14 mouse cellular contexts compared by ENCODE assay signal in genomic region chr1:155239962-155240717, GRCm38 (mm10). TPM values are rescaled to one million over a fixed set of nuclear protein-coding genes. Genes with fewer than 3 reads are reported as not detected.
A peak's percentile ranks its signal among the peaks of the same experiment; 100 is the strongest.
DNase-seq lines count a peak whose midpoint lies in the region; ATAC-seq and TF ChIP-seq lines count a peak whose summit lies in the region.
"Had no signal": no experiment of that assay in that cellular context is flagged by ENCODE, and none has a peak within 500 bp of the region (broad histone marks: within the 10 kb centered on the region; RNA-seq: fewer than 3 reads in every experiment).

No protein-coding gene starts in this region.

- intact Hi-C loops in heart, postnatal 36 days (cut with DNase I), result loop anchor here (5.0 kb wide), 1 partner anchor 287 kb away; no protein-coding TSS in a partner anchor
- intact Hi-C loops in gastrocnemius, adult 2 months (cut with DNase I), result no loop called here

- ATAC-seq in limb, embryonic 13.5 days (ENCODE audit: low FRiP score, low read depth), result no peak
- ATAC-seq in forebrain, embryonic 11.5 days (replicated peaks; ENCODE audit: low FRiP score), result no peak
- ATAC-seq: CD4-positive, CD25-positive, alpha-beta regulatory T cell, adult 4 months; forebrain, embryonic 13.5 days; intestine, postnatal 0 days had no signal

- no peaks in the 10 kb centered on the region for H3K27me3 ChIP-seq in limb, embryonic 13.5 days
- 0 out of 2 replicates have a peak, but pooled peaks cover 1% of the 10 kb centered on the region for H3K27me3 ChIP-seq in limb, embryonic 10.5 days (ENCODE audit: low read depth, poor library complexity, severe bottlenecking)
- H3K27me3 ChIP-seq in forebrain, embryonic 11.5 days (ENCODE audit: control insufficient read depth, insufficient read depth, low read length), result peaks cover 8% of the 10 kb centered on the region; the same call in 1 of the 2 replicates

- H3K4me3 ChIP-seq in limb, embryonic 13.5 days, result no peak overlapping the region
- no peak overlapping the region for H3K4me3 ChIP-seq in limb, embryonic 10.5 days
- H3K4me3 ChIP-seq in gastrocnemius, adult 2 months, result no peak overlapping the region
- no peak overlapping the region for H3K4me3 ChIP-seq in forebrain, embryonic 11.5 days (ENCODE audit: low read depth, low read length)
- H3K4me3 ChIP-seq: forebrain, embryonic 13.5 days; liver, embryonic 13.5 days had no signal

- peak; percentile 48 to 59 for DNase-seq in heart, adult 9 months (ENCODE audit: low spot score in 2 of 2)
- no peak for DNase-seq in heart, postnatal 36 days
- DNase-seq in limb, embryonic 10.5 days (ENCODE audit: low spot score), result no peak
- DNase-seq in gastrocnemius, adult 2 months, result peak; percentile 75
- peak; percentile 48 for DNase-seq in skeletal muscle tissue, adult 2 months (ENCODE audit: low read depth, low spot score)
- no peak for DNase-seq in cerebellum, postnatal 14 days
- DNase-seq in forebrain, embryonic 11.5 days (ENCODE audit: low spot score), result no peak
- DNase-seq: cerebellum, adult 11-12 months; liver, embryonic 13.5 days; lung, postnatal 4 days had no signal

- 0 out of 2 replicates have a peak overlapping the region, but pooled peaks have one; percentile 13 for H3K9ac ChIP-seq in limb, embryonic 13.5 days
- no peak overlapping the region for H3K9ac ChIP-seq in forebrain, embryonic 11.5 days (ENCODE audit: low read length)
- H3K9ac ChIP-seq: forebrain, embryonic 13.5 days; liver, embryonic 13.5 days had no signal

- H3K27ac ChIP-seq in limb, embryonic 13.5 days, result no peak overlapping the region
- H3K27ac ChIP-seq in limb, embryonic 10.5 days, result no peak overlapping the region
- H3K27ac ChIP-seq in gastrocnemius, adult 2 months, result peak overlapping the region; percentile 43
- no peak overlapping the region for H3K27ac ChIP-seq in forebrain, embryonic 11.5 days (ENCODE audit: low read depth, low read length)
- H3K27ac ChIP-seq: liver, embryonic 13.5 days had no signal

- no peaks in the 10 kb centered on the region for H3K9me3 ChIP-seq in limb, embryonic 13.5 days
- H3K9me3 ChIP-seq in limb, embryonic 10.5 days (replicated peaks), result no peaks in the 10 kb centered on the region
- no peaks in the 10 kb centered on the region for H3K9me3 ChIP-seq in forebrain, embryonic 11.5 days (ENCODE audit: control insufficient read depth, low read length)
- H3K9me3 ChIP-seq: forebrain, embryonic 13.5 days; liver, embryonic 13.5 days had no signal

- H3K4me2 ChIP-seq in limb, embryonic 13.5 days (replicated peaks), result no peak overlapping the region
- H3K4me2 ChIP-seq in forebrain, embryonic 11.5 days (ENCODE audit: low read depth, low read length, severe bottlenecking), result no peak overlapping the region
- H3K4me2 ChIP-seq: forebrain, embryonic 13.5 days; liver, embryonic 13.5 days had no signal

- H3K36me3 ChIP-seq in limb, embryonic 13.5 days, result peaks cover 52% of the 10 kb centered on the region
- peaks cover 62% of the 10 kb centered on the region for H3K36me3 ChIP-seq in limb, embryonic 10.5 days
- no peaks in the 10 kb centered on the region for H3K36me3 ChIP-seq in forebrain, embryonic 11.5 days (ENCODE audit: control insufficient read depth, insufficient read depth, low read length)
- H3K36me3 ChIP-seq: liver, embryonic 13.5 days had no signal

- WGBS in limb, embryonic 13.5 days, result 85% methylated on average over 6 of the region's 6 CpGs
- 87% methylated on average over 6 of the region's 6 CpGs for WGBS in limb, embryonic 10.5 days
- WGBS in forebrain, embryonic 11.5 days, result 76% methylated on average over 6 of the region's 6 CpGs

- H3K4me1 ChIP-seq in limb, embryonic 13.5 days, result peaks cover 72% of the 10 kb centered on the region
- H3K4me1 ChIP-seq in limb, embryonic 10.5 days, result peaks cover 57% of the 10 kb centered on the region
- H3K4me1 ChIP-seq in forebrain, embryonic 11.5 days (replicated peaks; ENCODE audit: control insufficient read depth, insufficient read depth, low read length), result peaks cover 19% of the 10 kb centered on the region; the same call in 1 of the 2 replicates

- no peak for TF ChIP-seq CTCF in gastrocnemius, adult 2 months (IDR thresholded peaks at IDR 0.05)

RNA-seq across cellular contexts. Expression of gene BC034090, which starts 4.1 kb away (rescaled TPM):
- 10 to 100 TPM; 32.0 to 34.3 TPM for total RNA-seq in heart, postnatal 36 days (2021)
- polyA plus RNA-seq in limb, embryonic 13.5 days (2015; fragmentation: Nextera tagmentation; extraction: Ambion mirVana), result 8.5 and 9.1 TPM in 2 replicates
- polyA plus RNA-seq in limb, embryonic 10.5 days (2016; fragmentation: Nextera tagmentation; extraction: Ambion mirVana), result 5.2 and 6.8 TPM in 2 replicates
- total RNA-seq in gastrocnemius, adult 2 months (2021), result 1 to 10 TPM in 1 of 2 experiments, under 1 TPM in 1; 0.94 to 1.8 TPM
- polyA plus RNA-seq in forebrain, embryonic 11.5 days (2014; fragmentation: Nextera tagmentation; extraction: Ambion mirVana), result 3.2 and 3.3 TPM in 2 replicates

Comparison
In these comparisons a context has a peak if more than half of its experiments do, and no peak if none do; other contexts are left out.
1. DNase-seq: peak in heart, adult 9 months (2 of 2), gastrocnemius, adult 2 months (single experiment) and skeletal muscle tissue, adult 2 months (single experiment); none in heart, postnatal 36 days (0 of 2), limb, embryonic 10.5 days (single experiment), cerebellum, postnatal 14 days (0 of 2) and forebrain, embryonic 11.5 days (single experiment).